Mouse (Mus musculus) retina, postnatal 7 days (tissue): ENCODE data around the gene Trpm6.
A peak's percentile ranks its signal among the peaks of the same experiment; 100 is the strongest.

Experiments used
- DNase-seq: peaks from one replicate; pipeline ENCODE4 v3.0.0-alpha.2; 2012; ENCODE audit warnings: low read depth, low spot score

The Trpm6 gene

GRCm38 (mm10) chr19:18771048-18771447 is 21.3 kb downstream of the Trpm6 start:
- DNase-seq: no peak

GRCm38 (mm10) chr19:18771561-18771960 is 21.8 kb downstream of the Trpm6 start:
- DNase-seq: no peak

- no peak for DNase-seq
These were observed 23.2 kb downstream of the Trpm6 start for GRCm38 (mm10) chr19:18772888-18773488.

- DNase-seq: no peak
These were observed 24.3 kb downstream of the Trpm6 start for GRCm38 (mm10) chr19:18774085-18774484.

- DNase-seq: no peak
These were observed 49.9 kb downstream of the Trpm6 start for GRCm38 (mm10) chr19:18799646-18800045.

GRCm38 (mm10) chr19:18811264-18811663 is 61.5 kb downstream of the Trpm6 start:
- no peak for DNase-seq

- DNase-seq: no peak
These were observed 65.4 kb downstream of the Trpm6 start for GRCm38 (mm10) chr19:18815170-18815569.

GRCm38 (mm10) chr19:18817425-18817824 is 67.6 kb downstream of the Trpm6 start:
- DNase-seq: no peak

GRCm38 (mm10) chr19:18828601-18829000 is 78.8 kb downstream of the Trpm6 start:
- DNase-seq: no peak

- DNase-seq: no peak
These were observed 81.4 kb downstream of the Trpm6 start for GRCm38 (mm10) chr19:18831196-18831595.

- peak; percentile 40 for DNase-seq
These were observed 85.2 kb downstream of the Trpm6 start for GRCm38 (mm10) chr19:18834971-18835370.

GRCm38 (mm10) chr19:18841789-18842562 is 92.2 kb downstream of the Trpm6 start:
- DNase-seq: no peak

- DNase-seq: no peak
These were observed 92.8 kb downstream of the Trpm6 start for GRCm38 (mm10) chr19:18842626-18843025.

GRCm38 (mm10) chr19:18846336-18846735 is 96.6 kb downstream of the Trpm6 start:
- DNase-seq: no peak

GRCm38 (mm10) chr19:18868311-18868710 is 118.5 kb downstream of the Trpm6 start:
- no peak for DNase-seq

GRCm38 (mm10) chr19:18872792-18873569 is 123.2 kb downstream of the Trpm6 start:
- DNase-seq: peak; percentile 53

GRCm38 (mm10) chr19:18873709-18874644 is 124.2 kb downstream of the Trpm6 start:
- DNase-seq: no peak

GRCm38 (mm10) chr19:18879264-18879663 is 129.5 kb downstream of the Trpm6 start:
- DNase-seq: no peak

GRCm38 (mm10) chr19:18881162-18881561 is 131.4 kb downstream of the Trpm6 start:
- no peak for DNase-seq

- DNase-seq: no peak
These were observed 138.0 kb downstream of the Trpm6 start for GRCm38 (mm10) chr19:18887646-18888407.
